Mouse (Mus musculus) kidney, postnatal 0 days (tissue): ENCODE measurements around the gene Rasal2. TPM values are rescaled to one million over a fixed set of nuclear protein-coding genes. Genes with fewer than 3 reads are reported as not detected.

Source experiments
- ATAC-seq: fragments of 200-750 bp; cut with Nextera tagmentation; replicated peaks from 2 replicates; pipeline ENCODE4 v1.8.0; 2017; ENCODE audit warnings: low read depth, moderate number of reproducible peaks, moderate TSS enrichment, moderate library complexity; ENCODE audit not compliant: low FRiP score
- DNase-seq: peaks from one replicate; pipeline ENCODE4 v3.0.0-alpha.2; 2016; ENCODE audit warnings: low spot score
- H3K27ac ChIP-seq: fragments of 300-500 bp; sonication (generic); 2 replicates; pipeline ENCODE4 v1.5.1; 2014; ENCODE audit warnings: mild to moderate bottlenecking
- H3K27me3 ChIP-seq: fragments of 300-500 bp; sonication (generic); 2 replicates; pipeline ENCODE4 v1.6.1; 2014; ENCODE audit warnings: low read length, mixed read lengths; ENCODE audit not compliant: insufficient read depth
- H3K36me3 ChIP-seq: fragments of 300-500 bp; sonication (generic); 2 replicates; pipeline ENCODE4 v1.6.1; 2014; ENCODE audit warnings: low read length, mixed read lengths; ENCODE audit not compliant: insufficient read depth
- H3K4me1 ChIP-seq: fragments of 300-500 bp; sonication (generic); replicated peaks from 2 replicates; pipeline ENCODE4 v1.6.1; 2014; ENCODE audit warnings: antibody characterized with exemption, low read length, mixed read lengths; ENCODE audit not compliant: insufficient read depth
- H3K4me2 ChIP-seq: fragments of 300-500 bp; sonication (generic); 2 replicates; pipeline ENCODE4 v1.6.1; 2014; ENCODE audit warnings: mild to moderate bottlenecking, low read length, moderate library complexity, mixed read lengths
- H3K4me3 ChIP-seq: fragments of 300-500 bp; sonication (generic); replicated peaks from 2 replicates; pipeline ENCODE4 v1.5.1; 2014; ENCODE audit warnings: low read depth, low read length
- H3K9ac ChIP-seq: fragments of 300-500 bp; sonication (generic); 2 replicates; pipeline ENCODE4 v1.6.1; 2014; ENCODE audit warnings: low read depth, low read length
- H3K9me3 ChIP-seq: fragments of 300-500 bp; sonication (generic); replicated peaks from 2 replicates; pipeline ENCODE4 v1.6.1; 2016; ENCODE audit warnings: low read length, inconsistent platforms, mixed read lengths
- CTCF ChIP-seq: IDR thresholded peaks from 2 replicates; pipeline ENCODE4 v1.5.1; 2016; ENCODE audit warnings: antibody characterized with exemption, low read depth, mild to moderate bottlenecking, moderate library complexity
- WGBS: fragments of 180-500 bp; shearing (Covaris S2); extraction: QIAGEN DNeasy Blood & Tissue Kit; methylation state at CpG from one replicate; pipeline ENCODE4 v1.1.7; 2014; 5-methylcytosine and 5-hydroxymethylcytosine counted together
- polyA plus RNA-seq: library from polyadenylated mRNA; unstranded; fragments of >200 nt; fragmentation: Nextera tagmentation; extraction: Ambion mirVana; gene quantifications from 2 replicates; pipeline ENCODE4 v1.2.1, GENCODE M21; 2015

Gene Rasal2
- polyA plus RNA-seq, 1 experiment from 2014 or later: 7.5 TPM

- no peak for TF ChIP-seq CTCF
- Histone ChIP-seq H3K27me3 (no peaks in the 10 kb centered on the region), H3K27ac (no peak overlapping the region), H3K4me2 (no peak overlapping the region), H3K4me1 (no peaks in the 10 kb centered on the region), H3K9me3 (no peaks in the 10 kb centered on the region), H3K36me3 (no peaks in the 10 kb centered on the region), H3K4me3 (no peak overlapping the region), H3K9ac (no peak overlapping the region)
- ATAC-seq (no peak), DNase-seq (no peak)
- 70% methylated on average over 5 of the region's 5 CpGs for WGBS
Observed at GRCm38 (mm10) chr1:157368316-157368715, 44.1 kb downstream of the Rasal2 start.

- no peak for TF ChIP-seq CTCF
- H3K27ac ChIP-seq: no peak overlapping the region
- no peak overlapping the region for H3K9ac ChIP-seq
- no peaks in the 10 kb centered on the region for H3K9me3 ChIP-seq
- H3K4me1 ChIP-seq: no peaks in the 10 kb centered on the region
- H3K4me3 ChIP-seq: no peak overlapping the region
- no peak for ATAC-seq
- H3K36me3 ChIP-seq: no peaks in the 10 kb centered on the region
- 61% methylated on average over 1 of the region's 1 CpGs for WGBS
- H3K4me2 ChIP-seq: no peak overlapping the region
- no peak for DNase-seq
- H3K27me3 ChIP-seq: no peaks in the 10 kb centered on the region
Observed at GRCm38 (mm10) chr1:157346661-157347060, 65.7 kb downstream of the Rasal2 start.

GRCm38 (mm10) chr1:157343519-157343918 lies 68.9 kb downstream of the Rasal2 start:
- ATAC-seq (no peak), DNase-seq (no peak)
- Histone ChIP-seq H3K4me2 (no peak overlapping the region), H3K4me1 (no peaks in the 10 kb centered on the region), H3K27ac (no peak overlapping the region), H3K27me3 (no peaks in the 10 kb centered on the region), H3K9ac (no peak overlapping the region), H3K4me3 (no peak overlapping the region), H3K36me3 (no peaks in the 10 kb centered on the region), H3K9me3 (no peaks in the 10 kb centered on the region)
- no peak for TF ChIP-seq CTCF

GRCm38 (mm10) chr1:157334834-157335233 lies 77.6 kb downstream of the Rasal2 start:
- no peak for TF ChIP-seq CTCF
- WGBS: 79% methylated on average over 3 of the region's 3 CpGs
- no peak for DNase-seq

GRCm38 (mm10) chr1:157328068-157328467 lies 84.3 kb downstream of the Rasal2 start:
- no peaks in the 10 kb centered on the region for H3K4me1 ChIP-seq

More at GRCm38 (mm10) chr1:157334834-157335233, 77.6 kb downstream of the Rasal2 start:
- Histone ChIP-seq H3K36me3 (no peaks in the 10 kb centered on the region), H3K27me3 (no peaks in the 10 kb centered on the region), H3K9me3 (no peaks in the 10 kb centered on the region), H3K27ac (no peak overlapping the region), H3K9ac (no peak overlapping the region), H3K4me2 (no peak overlapping the region), H3K4me3 (no peak overlapping the region), H3K4me1 (no peaks in the 10 kb centered on the region)
- no peak for ATAC-seq

GRCm38 (mm10) chr1:157323091-157323490 lies 89.3 kb downstream of the Rasal2 start:
- no peak for DNase-seq

More at GRCm38 (mm10) chr1:157328068-157328467, 84.3 kb downstream of the Rasal2 start:
- Histone ChIP-seq H3K4me2 (no peak overlapping the region), H3K36me3 (no peaks in the 10 kb centered on the region), H3K4me3 (no peak overlapping the region), H3K9me3 (no peaks in the 10 kb centered on the region), H3K9ac (no peak overlapping the region), H3K27ac (no peak overlapping the region), H3K27me3 (no peaks in the 10 kb centered on the region)
- no peak for TF ChIP-seq CTCF
- DNase-seq: no peak
- ATAC-seq: no peak

GRCm38 (mm10) chr1:157318896-157319295 lies 93.5 kb downstream of the Rasal2 start:
- Histone ChIP-seq H3K27me3 (no peaks in the 10 kb centered on the region), H3K4me2 (no peak overlapping the region), H3K9me3 (no peaks in the 10 kb centered on the region), H3K4me1 (no peaks in the 10 kb centered on the region), H3K27ac (no peak overlapping the region), H3K36me3 (no peaks in the 10 kb centered on the region), H3K9ac (no peak overlapping the region), H3K4me3 (no peak overlapping the region)
- 88% methylated on average over 4 of the region's 4 CpGs for WGBS
- ATAC-seq (no peak), DNase-seq (no peak)
- TF ChIP-seq CTCF: no peak

More at GRCm38 (mm10) chr1:157323091-157323490, 89.3 kb downstream of the Rasal2 start:
- Histone ChIP-seq H3K4me2 (no peak overlapping the region), H3K4me1 (no peaks in the 10 kb centered on the region), H3K9me3 (no peaks in the 10 kb centered on the region), H3K9ac (no peak overlapping the region), H3K36me3 (no peaks in the 10 kb centered on the region), H3K4me3 (no peak overlapping the region), H3K27me3 (no peaks in the 10 kb centered on the region), H3K27ac (no peak overlapping the region)
- no peak for TF ChIP-seq CTCF
- ATAC-seq: no peak
- 100% methylated on average over 1 of the region's 1 CpGs for WGBS
